Mouse (Mus musculus) layer of hippocampus, adult 11-12 months (tissue): ENCODE data around the gene Fanci.

Experiments used
- DNase-seq: peaks from one replicate; pipeline ENCODE4 v3.0.0; 2022; ENCODE audit warnings: low spot score

The Fanci gene

DNA sequence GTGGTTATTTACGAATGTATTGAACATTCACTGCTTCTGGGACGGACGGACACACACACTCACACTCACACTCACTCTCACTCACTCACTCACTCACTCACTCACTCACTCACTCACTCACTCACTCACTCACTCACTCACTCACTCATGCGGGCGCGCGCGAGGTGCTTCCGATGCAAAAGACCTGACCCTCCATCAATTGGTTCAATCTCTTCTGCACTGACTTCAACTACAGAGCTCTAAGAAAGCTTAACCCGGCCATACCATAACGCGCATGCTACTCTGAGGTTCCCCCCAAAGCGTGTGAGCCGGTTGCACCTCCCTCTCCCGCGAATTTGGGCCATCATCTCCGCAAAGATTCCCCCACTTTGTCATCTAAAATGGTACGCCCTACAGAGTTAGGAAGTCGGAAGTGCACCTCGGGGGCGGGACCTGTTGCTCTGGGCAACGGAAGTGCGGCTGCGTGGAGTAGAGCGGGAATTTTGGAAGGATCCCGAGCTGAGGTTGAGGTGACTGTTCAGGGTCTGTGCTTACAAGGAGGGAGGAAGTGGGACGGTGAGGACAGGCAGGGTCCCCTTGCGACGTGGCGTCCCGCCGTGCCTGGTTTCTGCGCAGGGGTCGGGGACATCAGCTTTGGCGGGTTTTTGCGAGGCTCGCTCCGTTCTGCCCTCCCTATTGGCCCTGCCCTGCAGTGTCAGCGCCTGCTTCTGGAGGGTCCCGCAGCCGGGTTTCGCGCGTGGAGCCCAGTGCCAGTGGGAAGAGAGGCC lies at the start of gene Fanci:
Gene Fanci, plus strand, starts transcription at position 47 of the 767 bp plus-strand sequence.
- DNase-seq: peak; percentile 96

DNA sequence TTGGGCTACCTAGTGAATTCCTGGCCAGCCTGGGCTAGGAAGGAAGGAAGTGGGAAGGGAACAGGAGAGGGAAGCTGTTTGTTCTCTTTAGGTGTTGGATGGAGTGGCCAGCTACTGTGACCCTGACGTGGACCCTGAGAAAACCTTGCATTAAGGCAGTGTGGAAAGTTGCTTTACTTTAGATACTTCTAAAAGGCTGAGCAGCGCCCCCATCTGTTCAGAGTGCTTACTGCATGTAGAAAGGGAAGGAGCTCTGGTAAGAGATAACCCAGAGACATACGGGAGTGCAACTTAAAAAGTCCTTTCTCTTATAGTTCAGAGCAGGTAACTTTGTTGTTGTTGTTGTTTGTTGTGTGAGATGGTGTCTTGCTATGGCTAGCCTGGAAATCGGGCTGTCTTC lies 45.8 kb upstream of the Fanci start:
- DNase-seq: peak; percentile 70

DNA sequence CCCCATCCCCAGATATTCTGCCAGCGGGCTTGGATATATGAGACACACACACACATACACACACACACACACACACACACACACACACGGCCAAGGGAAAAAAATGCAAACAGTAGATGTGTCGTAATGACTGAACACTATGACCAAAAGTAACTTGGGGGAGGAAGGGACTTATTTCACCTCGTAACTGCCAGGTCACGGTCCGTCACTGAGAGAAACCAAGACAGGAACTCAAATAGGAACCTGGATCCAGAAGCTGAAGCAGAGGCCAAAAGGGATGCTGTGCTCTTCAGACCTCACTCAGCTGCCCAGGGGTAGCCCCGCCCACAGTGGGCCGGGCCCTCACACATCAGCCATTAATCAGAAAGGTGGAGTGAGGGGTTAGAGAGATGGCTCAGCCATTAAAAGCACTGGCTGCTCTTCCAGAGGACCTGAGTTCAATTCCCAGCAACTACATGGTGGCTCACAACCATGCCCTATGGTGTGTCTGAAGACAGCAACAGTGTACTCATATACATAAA lies 45.1 kb upstream of the Fanci start:
- no peak for DNase-seq

DNA sequence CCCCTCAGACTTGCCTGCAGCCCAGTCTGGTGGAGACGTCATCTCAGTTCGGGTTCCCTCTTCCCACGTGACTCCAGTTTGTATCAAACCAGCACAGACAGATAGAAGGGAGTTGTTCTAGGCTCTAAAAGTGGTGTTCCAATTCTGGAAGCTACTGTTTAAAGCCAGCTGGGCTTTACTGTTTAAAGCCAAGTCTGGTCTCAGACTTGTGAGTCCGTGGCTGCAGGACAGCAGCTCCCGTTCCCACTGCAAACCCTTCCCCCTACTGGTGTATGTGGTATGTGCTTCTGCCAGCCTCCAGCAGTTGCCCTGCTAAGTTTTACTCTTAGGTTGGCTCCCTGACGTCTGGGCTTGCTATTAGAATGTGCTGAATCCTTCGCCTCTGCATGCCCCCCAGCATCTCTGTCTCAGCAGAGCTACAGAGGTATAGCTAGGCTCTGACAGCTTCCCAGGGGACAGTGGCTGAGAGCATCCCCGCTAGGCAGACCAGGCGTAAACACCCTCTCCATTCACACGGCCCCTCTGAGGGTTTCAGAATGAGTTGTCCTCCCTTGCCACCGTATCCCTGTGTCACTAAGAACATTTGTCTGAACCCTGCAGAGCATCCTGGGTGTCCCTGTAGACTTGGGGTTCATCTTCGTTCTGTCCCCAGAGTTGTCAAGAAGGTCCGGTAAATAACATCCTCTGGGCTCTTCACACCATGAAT lies 44.5 kb upstream of the Fanci start:
- DNase-seq: no peak

DNA sequence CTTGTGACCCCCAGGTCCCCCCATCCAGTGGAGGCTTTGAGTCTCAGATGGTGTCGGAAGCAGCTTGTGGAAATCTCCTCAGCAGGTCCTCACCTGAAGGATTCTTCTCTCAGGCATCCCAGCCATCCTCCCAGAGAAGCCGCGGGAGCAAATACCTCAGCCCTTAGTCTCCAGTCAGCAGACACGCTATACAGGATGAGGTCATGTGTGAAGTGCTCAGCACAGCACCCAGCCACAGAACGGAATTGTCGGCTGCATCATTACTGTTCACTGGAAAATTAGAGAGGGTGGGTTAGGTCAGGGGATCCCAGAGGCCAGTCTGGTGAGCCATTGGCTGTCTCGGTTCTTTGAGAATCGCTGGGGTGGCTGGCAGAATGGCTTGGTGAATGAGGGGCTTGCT lies 42.9 kb upstream of the Fanci start:
- DNase-seq: no peak

DNA sequence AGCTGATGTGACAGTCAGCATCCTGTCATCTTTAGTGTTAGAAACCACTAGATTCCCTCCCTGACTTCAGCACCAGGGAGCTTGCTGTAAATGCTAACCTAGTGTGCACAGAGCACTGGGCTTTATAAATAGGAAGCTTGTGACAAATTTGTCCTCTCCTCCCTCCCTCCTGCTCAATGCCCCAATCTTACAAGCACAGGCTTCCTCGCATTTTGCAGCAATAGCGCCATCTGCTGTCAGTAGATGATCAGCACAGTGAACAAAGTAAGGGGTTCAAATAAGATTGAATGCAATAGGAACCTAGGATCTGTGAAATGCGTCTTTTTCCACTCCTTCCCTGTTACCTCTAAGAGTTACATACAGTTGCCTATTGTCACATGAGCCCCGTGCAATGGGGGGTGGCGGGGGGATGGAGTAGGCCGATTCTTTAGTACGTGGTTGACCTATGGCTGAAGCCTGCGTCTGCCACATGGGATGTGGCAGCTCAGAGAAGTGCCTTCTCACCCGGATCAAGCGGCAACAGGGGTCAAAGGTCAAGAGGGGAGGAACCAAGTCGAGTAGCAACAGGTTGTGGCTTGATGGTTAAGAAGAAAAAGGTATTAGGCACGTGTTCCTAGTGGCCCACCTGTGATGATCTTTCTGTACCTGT lies 41.9 kb upstream of the Fanci start:
- DNase-seq: peak; percentile 91

DNA sequence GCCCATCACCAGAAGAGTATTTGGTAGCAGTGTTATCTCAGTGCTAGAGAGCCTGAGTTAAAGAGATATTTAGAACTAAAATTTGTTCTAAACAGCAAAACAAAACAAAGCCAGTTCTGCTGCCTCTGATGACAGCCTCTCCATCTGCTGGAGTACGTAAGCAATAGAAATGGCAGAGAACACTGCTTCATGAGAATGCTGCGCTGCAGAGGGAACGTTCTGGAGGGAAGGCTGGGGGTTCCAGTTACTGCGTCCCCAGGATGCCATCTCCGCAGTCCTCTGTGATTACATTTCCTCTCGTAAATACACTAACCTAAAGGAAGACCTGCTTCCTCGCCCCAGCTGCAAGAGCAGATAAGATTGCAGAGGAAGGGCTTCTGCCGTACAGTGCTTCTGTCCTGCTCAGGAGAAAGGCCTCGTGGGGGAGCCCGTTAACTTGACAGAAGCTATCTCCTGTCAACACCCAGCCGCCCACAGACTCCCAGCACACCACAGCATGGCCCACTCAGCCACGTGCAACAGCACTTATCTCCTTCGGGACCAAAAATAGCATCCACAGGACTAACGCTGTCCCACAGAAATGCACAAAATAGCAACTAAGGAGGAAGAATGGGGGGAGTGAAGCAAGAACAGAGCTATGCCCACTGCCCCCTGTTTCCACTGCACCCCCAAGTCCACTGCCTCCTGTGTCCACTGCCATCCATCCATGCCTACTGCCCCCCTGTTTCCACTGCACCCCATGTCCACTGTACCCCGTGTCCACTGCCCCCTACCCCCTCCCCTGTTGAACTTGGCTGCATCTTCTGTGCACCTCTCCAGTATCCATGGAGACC lies 33.2 kb upstream of the Fanci start:
- peak; percentile 83 for DNase-seq

DNA sequence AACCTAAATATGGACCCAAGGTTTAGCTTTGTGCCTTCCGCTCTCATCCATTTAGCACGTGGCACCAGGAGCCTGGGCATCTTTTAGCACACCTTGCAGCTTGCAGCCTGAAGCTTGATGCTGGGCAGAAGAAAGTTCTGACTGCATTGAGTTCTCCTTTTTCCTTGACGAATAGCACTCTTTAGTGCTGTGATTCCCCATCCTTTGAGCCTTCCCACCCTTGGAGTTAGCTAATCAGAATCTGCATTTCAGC lies 32.6 kb upstream of the Fanci start:
- DNase-seq: no peak

DNA sequence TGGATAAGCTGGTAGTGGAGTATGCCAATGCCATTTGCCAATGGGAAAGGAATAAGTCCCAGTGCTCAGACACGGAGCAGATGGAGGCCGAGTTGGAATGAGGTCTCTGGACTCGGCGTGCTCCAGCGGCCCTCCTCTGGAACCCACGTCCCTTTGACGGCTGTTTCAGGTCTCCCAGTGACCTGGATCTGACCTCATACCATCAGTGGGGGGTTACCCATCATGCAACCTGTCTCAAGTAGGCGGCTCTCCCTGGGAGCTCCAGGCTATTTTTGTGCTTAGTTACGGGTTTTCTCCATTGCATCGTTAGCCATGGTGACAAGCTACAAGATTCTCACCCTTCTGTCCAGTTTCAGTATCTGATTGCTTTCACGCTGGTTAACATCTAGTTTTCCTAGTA lies 31.7 kb upstream of the Fanci start:
- DNase-seq: no peak

DNA sequence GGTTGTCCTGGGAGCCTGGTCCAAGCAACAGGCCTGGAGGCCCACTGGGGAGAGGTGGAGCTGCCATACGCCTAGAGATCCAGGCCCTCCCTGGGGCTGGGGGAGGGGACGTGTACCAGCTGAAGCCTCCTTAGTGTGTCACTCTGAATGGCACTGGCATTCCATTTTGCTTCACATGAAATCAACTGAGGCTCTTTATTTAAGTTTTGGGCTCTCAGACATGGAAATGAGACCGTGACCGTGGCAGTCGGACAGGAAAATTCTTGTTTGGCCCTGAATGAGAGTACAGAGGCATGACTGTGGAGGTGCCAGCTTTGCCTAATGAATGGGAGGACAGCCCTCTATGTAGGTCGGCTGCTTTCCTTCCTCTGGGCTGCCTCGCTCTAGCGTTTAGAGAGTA lies 29.5 kb upstream of the Fanci start:
- DNase-seq: peak; percentile 55

DNA sequence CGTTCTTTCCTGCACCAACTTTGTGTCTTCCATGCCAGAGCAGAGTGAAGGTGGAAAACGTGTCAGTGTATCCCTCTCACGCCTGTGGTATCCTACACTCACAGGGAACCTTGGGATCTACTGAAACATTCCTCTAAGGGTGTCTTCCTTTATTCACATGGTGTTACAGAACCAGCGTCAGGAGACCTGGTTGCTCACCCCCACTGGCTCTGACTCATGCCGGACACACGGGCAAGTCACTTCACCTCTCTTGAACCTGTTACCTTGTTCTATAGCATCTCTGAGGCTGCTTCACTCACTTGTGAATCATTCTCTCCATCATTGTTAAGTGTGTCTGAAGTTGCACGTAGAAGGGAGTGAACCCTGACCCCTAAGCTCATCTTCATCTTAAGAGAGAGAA lies 28.9 kb upstream of the Fanci start:
- DNase-seq: no peak

DNA sequence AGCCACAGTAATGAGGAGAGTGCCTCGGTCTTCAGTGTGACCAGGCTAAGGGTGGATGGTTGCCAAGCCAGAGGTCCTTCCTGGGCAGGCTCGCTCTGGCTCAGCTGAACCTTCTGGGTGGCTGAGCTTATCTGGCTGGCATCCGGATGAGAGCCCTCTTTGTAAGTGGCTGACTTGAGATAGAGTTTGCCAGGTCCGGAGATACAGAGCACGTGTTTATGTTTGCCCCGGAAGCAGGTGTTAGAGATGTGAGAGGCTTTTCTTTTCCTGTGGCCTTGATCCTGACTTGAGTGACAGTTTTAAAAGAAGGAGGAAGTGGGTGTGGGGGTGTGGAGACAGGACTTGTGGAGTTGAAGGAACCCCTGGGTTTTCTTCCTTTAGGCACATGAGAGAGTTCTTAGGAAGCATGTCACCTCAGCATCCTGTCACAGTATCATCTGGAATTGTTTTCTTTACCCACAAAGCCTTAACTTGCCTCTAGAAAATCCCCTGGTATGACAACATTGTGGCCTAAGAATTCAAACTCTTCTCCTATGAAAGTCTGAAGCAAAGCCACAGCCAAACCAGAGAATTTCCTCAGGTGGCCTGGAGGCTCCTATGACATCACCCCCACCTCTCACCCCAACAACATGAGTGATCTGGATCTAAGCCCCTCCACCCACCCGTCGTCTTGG lies 28.2 kb upstream of the Fanci start:
- DNase-seq: peak; percentile 59

DNA sequence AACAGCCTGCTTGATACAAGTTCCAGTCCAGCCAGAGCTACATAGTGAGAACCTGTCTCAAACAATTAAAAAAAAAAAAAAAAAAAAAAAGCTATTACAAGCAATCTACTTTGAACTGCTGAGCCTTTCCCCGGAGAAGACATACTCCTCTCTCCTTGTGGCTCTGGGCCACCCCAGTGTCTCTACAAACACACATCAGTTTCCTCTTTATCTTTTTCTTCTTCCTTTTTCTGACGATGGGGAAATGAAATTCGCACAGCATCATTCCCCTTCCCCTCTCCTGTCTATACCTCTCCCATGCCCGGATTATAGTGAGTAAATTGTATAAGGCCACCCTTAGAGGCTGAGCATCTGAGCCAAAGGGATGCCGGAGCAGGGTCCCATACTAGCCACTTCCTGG lies 23.1 kb upstream of the Fanci start:
- no peak for DNase-seq

DNA sequence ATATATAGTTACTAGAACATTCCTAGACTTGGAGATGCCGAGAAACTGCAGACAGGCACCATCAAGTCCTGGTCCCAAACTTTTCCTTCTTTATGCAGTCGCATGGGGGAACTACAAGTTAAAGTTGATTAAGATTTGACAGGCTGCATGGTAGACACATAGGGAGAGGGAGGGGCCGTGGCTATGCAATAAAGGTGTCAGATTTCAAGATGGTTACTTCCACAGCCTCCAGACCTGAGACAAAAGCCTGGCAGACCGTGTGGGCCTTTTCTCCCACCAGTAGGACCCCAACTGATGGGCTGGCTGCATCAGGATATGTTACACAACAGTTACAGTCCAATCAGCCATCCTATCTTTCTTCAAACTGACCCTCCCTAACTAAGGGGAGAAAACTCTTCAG lies 22.3 kb upstream of the Fanci start:
- DNase-seq: no peak

DNA sequence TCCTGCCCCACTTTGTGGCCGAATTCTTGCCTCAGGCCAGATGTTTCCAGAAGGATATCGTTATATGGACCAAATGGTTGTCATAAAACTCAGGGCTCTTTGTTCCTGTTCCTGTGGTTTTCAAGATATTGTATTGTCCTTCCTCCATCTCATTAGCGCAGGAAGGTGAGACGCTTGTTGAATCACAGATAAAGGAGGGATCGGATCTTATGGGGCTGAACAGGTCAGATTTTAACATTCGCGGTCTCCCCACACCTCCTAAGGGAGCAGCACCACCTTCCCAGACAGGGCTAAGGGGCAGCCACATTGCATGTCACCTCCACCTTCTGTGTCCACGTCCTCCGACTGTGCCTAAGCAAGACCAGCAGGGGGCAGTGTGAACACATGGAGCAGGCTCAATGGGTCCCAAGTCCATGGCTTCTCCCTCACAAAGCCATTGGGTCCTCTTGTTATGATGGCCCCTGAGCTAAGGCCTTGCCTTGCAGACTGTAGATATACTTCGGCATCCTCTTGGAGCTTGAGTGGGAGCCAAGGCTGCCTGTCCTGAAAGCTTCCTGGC lies 20.3 kb upstream of the Fanci start:
- peak; percentile 79 for DNase-seq

DNA sequence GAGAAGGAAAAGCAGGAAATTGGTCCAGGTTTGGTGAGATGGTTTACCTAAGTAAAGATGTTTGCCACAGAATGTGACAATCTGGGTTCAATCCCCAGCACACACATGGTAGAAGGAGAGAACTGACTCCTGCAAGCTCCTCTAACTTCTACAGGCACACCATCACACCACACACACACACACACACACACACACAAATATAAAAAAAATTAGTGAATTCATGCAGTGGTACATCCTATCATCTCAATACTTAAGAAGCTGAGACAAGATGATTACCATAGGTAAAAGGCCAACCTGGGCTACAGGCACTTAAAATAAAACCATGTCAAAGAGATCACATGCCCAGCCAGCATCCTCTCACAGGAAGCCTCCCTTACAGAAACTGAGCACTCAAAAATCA lies 17.7 kb upstream of the Fanci start:
- no peak for DNase-seq

DNA sequence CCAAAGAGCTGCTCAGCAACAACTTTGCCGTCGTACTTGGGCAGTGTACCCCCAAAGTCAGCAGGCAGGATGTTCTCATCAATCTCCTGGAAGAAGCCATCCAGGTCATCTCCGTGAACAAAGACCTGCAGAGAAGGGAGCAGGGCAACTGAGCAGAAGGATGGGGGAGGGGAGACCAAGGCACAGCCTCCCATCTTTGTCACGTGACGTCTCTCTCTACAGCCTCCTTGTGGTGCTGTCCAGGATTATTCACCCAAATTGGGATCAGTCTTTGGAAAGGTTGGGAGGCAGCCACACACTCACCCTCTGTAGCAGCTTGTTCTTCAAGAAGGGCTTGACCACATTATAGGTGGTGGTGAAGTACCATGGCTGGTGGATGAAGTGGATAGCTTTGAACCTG lies 16.1 kb upstream of the Fanci start:
- no peak for DNase-seq

DNA sequence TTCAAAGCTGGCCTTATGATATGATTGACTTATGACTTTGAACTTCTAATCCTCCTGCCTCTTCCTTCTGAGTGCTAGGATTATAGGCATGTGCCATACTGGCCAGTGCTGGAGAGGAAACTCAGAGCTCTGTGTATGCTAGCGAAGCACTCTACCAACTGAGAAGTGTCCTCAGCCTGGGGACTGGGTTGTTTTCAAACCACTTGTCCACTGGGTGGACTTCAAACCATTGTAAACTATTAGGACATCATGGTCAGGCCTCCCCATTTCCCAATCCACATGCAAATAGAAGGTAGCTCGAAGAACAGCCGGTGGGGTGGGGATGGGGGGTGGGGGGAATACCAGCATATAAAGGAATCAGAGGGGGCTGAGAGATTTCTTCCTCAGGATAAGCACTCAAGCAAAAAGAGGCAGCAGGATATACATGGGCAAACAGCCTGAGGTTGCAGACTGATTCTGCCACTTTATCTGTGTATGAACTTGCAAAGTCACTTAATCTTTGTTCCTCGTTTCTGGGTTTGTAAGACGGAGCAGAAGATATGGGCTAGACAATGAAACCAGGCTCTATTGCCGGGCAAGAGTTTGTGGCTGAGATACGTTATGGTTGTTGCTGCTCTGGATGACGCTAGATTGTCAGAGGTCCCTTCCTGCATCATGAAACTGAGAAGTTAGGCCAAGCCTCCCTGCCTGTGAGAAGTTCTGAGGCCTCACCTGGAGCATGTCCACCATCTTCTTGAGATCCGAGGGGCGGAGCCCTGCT lies 15.0 kb upstream of the Fanci start:
- no peak for DNase-seq

DNA sequence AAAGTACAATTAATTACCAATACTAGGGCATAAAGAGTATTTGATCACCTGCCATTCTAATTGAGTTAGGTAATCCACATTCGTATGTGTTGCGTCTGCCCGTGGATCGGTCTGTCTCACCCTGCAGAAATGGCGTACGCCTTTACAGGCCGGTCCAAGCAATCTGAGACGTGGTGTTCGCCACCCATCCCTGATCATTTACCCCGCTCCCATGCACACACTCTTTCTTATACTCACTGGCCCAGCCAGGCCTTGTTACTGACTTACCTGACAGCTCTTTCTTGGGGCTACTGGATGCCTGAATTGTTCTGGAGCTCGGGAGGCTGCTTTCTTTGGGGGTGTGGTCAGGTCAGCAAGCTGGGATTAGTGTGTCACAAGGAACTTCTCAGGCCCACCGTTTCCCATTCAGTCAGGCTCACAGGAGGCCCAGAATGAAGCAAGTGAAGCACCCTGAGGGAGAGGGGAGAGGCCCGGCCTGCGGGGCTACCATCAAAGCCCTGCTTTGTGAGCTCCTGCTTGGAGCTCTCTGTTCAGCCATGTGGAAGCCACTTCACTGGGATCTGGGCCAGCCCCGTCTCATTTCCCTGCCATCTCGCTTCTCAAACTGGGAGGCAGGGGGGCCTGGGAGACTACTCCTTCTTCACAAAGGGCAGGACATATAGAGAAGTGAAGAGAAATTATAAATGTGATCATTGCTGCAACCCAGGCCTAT lies 5.2 kb upstream of the Fanci start, which contains the start of gene Rlbp1:
Gene Rlbp1, minus strand, starts transcription at position 627 of the 712 bp plus-strand sequence.
- DNase-seq: no peak

DNA sequence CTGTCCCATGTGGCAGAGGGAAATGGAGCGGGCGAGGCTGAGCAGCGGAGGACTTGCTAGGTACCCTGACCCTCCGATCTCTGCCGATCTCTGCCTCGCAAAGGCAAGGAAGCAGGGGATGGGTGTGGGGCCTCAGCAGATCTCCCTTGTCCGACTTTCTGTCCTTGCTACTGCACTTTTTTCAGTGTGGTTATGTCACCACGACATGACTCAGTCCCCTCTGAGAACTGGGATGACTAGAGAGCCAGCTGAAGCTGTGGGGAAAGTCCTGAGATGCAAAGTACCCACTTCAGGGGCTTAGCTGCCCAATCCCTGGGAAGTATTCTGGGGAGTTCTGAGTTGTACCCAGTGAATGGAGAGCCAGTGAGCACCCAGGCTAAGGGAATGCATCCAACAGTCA lies 4.6 kb upstream of the Fanci start:
- DNase-seq: no peak
